Mouse (Mus musculus) stomach, postnatal 0 days (tissue): Measurements from ENCODE around the gene P2rx5. TPM values are rescaled to one million over a fixed set of nuclear protein-coding genes. Genes with fewer than 3 reads are reported as not detected.

Experiments used
- ATAC-seq: fragments of 200-750 bp; cut with Nextera tagmentation; 2 replicates; pipeline ENCODE4 v1.8.0; 2017; ENCODE audit not compliant: low FRiP score, low TSS enrichment
- DNase-seq: peaks from one replicate; pipeline ENCODE4 v3.0.0-alpha.2; 2016; ENCODE audit warnings: low spot score
- H3K27ac ChIP-seq: fragments of 300-500 bp; sonication (generic); replicated peaks from 2 replicates; pipeline ENCODE4 v1.5.1; 2014; ENCODE audit warnings: mild to moderate bottlenecking, control low read depth
- H3K27me3 ChIP-seq: fragments of 300-500 bp; sonication (generic); 2 replicates; pipeline ENCODE4 v1.6.1; 2014; ENCODE audit warnings: low read length; ENCODE audit not compliant: control insufficient read depth, insufficient read depth
- H3K36me3 ChIP-seq: fragments of 300-500 bp; sonication (generic); 2 replicates; pipeline ENCODE4 v1.6.1; 2014; ENCODE audit warnings: low read length, mixed read lengths; ENCODE audit not compliant: control insufficient read depth, insufficient read depth
- H3K4me1 ChIP-seq: fragments of 300-500 bp; sonication (generic); replicated peaks from 2 replicates; pipeline ENCODE4 v1.6.1; 2014; ENCODE audit warnings: antibody characterized with exemption; ENCODE audit not compliant: control insufficient read depth, insufficient read depth
- H3K4me2 ChIP-seq: fragments of 300-500 bp; sonication (generic); replicated peaks from 2 replicates; pipeline ENCODE4 v1.6.1; 2014; ENCODE audit warnings: low read depth, mild to moderate bottlenecking, control low read depth, moderate library complexity
- H3K4me3 ChIP-seq: fragments of 300-500 bp; sonication (generic); 2 replicates; pipeline ENCODE4 v1.5.1; 2014; ENCODE audit warnings: low read depth, low read length, control low read depth
- H3K9ac ChIP-seq: fragments of 300-500 bp; sonication (generic); 2 replicates; pipeline ENCODE4 v1.6.1; 2014; ENCODE audit warnings: mild to moderate bottlenecking, low read length, control low read depth, mixed read lengths
- H3K9me3 ChIP-seq: fragments of 300-500 bp; sonication (generic); 2 replicates; pipeline ENCODE4 v1.6.1; 2016; ENCODE audit warnings: low read length; ENCODE audit not compliant: control insufficient read depth
- CTCF ChIP-seq: IDR thresholded peaks from 2 replicates; pipeline ENCODE4 v1.5.1; 2016; ENCODE audit warnings: antibody characterized with exemption, low read depth, mild to moderate bottlenecking, moderate library complexity
- EP300 ChIP-seq: optimal IDR thresholded peaks from 2 replicates; pipeline ENCODE3; 2016; ENCODE audit warnings: antibody characterized with exemption
- WGBS: fragments of 180-500 bp; shearing (Covaris S2); extraction: QIAGEN DNeasy Blood & Tissue Kit; methylation state at CpG from one replicate; pipeline ENCODE4 v1.1.7; 2014; 5-methylcytosine and 5-hydroxymethylcytosine counted together
- polyA plus RNA-seq: library from polyadenylated mRNA; unstranded; fragments of >200 nt; fragmentation: Nextera tagmentation; extraction: Ambion mirVana; gene quantifications from 2 replicates; pipeline ENCODE4 v1.2.1, GENCODE M21; 2015

Gene P2rx5
- polyA plus RNA-seq, 1 experiment from 2014 or later = 0.44 TPM

DNA sequence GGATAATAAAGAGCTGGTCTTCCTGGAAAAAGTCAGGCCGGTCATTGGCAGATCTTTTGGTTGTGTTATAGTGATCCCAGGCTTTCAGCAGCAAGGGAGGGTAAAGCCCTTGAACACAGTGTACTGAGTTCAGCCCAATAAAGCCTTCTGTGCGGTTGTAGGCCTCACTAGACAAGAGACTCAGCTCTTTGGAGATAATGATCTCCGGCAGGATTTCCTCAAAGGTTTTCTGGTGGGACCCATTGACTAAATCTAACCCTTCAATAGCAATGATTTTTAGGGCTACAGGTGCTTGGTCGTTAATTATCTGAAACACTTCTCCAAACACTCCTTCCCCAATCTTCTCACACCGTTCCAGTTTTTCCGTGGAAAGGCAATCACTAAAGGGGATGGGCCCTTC lies 23.6 kb upstream of the P2rx5 start:
- Histone ChIP-seq H3K4me1 (no peaks in the 10 kb centered on the region), H3K9ac (peak overlapping the region; percentile 75; the same call in 1 of the 2 replicates), H3K27ac (no peak overlapping the region), H3K4me3 (peak overlapping the region; percentile 85; the same call in 1 of the 2 replicates), H3K4me2 (peak overlapping the region; percentile 89), H3K27me3 (no peaks in the 10 kb centered on the region), H3K9me3 (no peaks in the 10 kb centered on the region), H3K36me3 (no peaks in the 10 kb centered on the region)
- no peak for ATAC-seq
- 51% methylated on average over 6 of the region's 6 CpGs for WGBS
- TF ChIP-seq EP300 (no peak), CTCF (no peak)
- DNase-seq = no peak

DNA sequence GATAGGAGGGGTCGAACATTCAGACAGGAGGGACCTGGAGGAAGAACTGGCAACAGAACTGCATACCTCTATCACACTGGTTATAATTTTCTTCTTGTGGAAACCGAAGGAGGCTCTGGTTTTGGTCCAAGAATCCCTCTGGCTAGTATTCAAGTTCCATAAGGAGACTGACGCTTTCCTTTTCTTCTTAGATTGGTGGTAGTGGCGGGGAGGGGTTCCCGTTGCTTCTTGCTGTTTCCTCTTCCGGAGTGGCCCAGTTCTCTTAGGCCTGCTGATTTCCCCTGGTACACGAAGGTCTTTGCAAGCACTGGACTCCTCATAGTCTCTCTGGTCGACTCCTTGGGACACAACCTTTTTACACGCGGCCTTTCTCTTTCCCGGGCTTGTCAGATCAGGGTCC lies 23.1 kb upstream of the P2rx5 start:
- DNase-seq (no peak), ATAC-seq (no peak)
- H3K9me3 ChIP-seq = no peaks in the 10 kb centered on the region
- H3K9ac ChIP-seq = peak overlapping the region; percentile 75
- no peak overlapping the region for H3K27ac ChIP-seq
- H3K4me1 ChIP-seq = no peaks in the 10 kb centered on the region
- H3K4me3 ChIP-seq = peak overlapping the region; percentile 85
- WGBS = 15% methylated on average over 11 of the region's 11 CpGs
- TF ChIP-seq EP300 (no peak), CTCF (no peak)
- no peaks in the 10 kb centered on the region for H3K36me3 ChIP-seq
- H3K27me3 ChIP-seq = no peaks in the 10 kb centered on the region
- H3K4me2 ChIP-seq = peak overlapping the region; percentile 89

DNA sequence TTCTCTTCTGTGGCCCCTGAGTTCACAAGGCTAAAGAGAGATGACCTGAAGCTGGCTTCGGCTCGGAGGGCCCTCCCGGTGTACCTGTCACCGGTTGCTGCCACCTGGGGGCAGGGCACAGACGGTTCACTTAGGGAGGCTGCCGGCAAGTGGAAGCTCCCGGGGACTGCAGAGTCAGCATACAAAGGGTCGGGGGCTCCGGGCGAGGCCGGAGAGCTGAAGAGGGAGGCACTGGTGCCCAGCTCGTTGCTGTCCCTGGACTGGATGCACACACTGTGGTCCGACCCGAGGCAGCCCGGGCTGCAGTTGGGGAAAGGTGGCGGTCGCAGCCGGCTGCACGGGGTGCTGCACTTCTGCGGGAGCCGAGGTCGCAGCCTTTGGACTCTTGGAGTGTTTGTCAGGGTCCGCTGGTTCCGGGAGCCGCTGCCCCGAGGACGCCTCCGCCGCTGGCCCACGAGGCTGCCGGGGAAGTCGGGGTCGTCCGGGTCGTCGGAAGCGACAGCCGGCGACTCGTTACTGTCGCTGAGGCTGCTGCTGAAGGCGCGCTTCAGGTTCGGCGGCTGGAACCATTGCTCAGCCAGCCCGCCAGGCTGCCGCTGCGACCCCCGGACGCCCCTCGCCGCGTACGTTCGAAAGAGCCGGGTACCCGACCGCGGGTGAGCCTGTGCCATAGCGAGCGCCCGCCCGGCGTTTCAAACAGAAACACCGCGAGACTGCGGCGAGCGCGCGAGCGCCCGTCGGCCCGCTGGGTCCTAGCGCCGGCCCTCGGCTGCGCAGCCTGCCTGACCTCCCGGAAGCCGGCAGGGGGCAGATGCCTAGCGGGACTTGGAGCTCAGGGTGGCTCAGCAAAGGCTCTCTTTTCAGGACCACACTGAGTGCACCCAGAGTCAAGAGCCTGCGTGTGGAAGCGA lies 22.4 kb upstream of the P2rx5 start, which contains the start of gene Haspin:
Gene Haspin (minus strand): TSS at position 704 of the 911 bp plus-strand sequence.
- no peaks in the 10 kb centered on the region for H3K4me1 ChIP-seq
- peak within 1 kb of the TSS; percentile 75 for H3K9ac ChIP-seq
- peak; percentile 97 for TF ChIP-seq CTCF
- peak; percentile 98 for TF ChIP-seq EP300
- H3K27ac ChIP-seq = no peak within 1 kb of the TSS
- peak within 1 kb of the TSS; percentile 89 for H3K4me2 ChIP-seq
- H3K4me3 ChIP-seq = peak within 1 kb of the TSS; percentile 85
- DNase-seq = peak; percentile 93
- no peaks in the 10 kb centered on the region for H3K36me3 ChIP-seq
- ATAC-seq = peak; percentile 94
- H3K9me3 ChIP-seq = no peaks in the 10 kb centered on the region
- under 1% methylated on average over 84 of the region's 84 CpGs for WGBS
- no peaks in the 10 kb centered on the region for H3K27me3 ChIP-seq

- WGBS = 69% methylated on average over 1 of the region's 1 CpGs
- H3K36me3 ChIP-seq = no peaks in the 10 kb centered on the region
- no peak for ATAC-seq
- no peak for DNase-seq
- H3K9me3 ChIP-seq = no peaks in the 10 kb centered on the region
- no peak overlapping the region for H3K4me3 ChIP-seq
- H3K4me1 ChIP-seq = no peaks in the 10 kb centered on the region
- no peaks in the 10 kb centered on the region for H3K27me3 ChIP-seq
- H3K4me2 ChIP-seq = no peak overlapping the region
- TF ChIP-seq CTCF = no peak
- no peak for TF ChIP-seq EP300
- H3K27ac ChIP-seq = no peak overlapping the region
- H3K9ac ChIP-seq = no peak overlapping the region
These were observed 15.9 kb upstream of the P2rx5 start for GRCm38 (mm10) chr11:73144261-73144681.

GRCm38 (mm10) chr11:73146026-73146974 lies 13.9 kb upstream of the P2rx5 start:
- WGBS = 53% methylated on average over 10 of the region's 11 CpGs
- no peak for DNase-seq
- no peak for TF ChIP-seq EP300
- no peak for TF ChIP-seq CTCF

More at GRCm38 (mm10) chr11:73146026-73146974, 13.9 kb upstream of the P2rx5 start:
- Histone ChIP-seq H3K9me3 (no peaks in the 10 kb centered on the region), H3K4me2 (no peak overlapping the region), H3K9ac (no peak overlapping the region), H3K36me3 (no peaks in the 10 kb centered on the region), H3K4me1 (no peaks in the 10 kb centered on the region), H3K27me3 (no peaks in the 10 kb centered on the region), H3K27ac (no peak overlapping the region), H3K4me3 (no peak overlapping the region)
- ATAC-seq = 0 out of 2 replicates have a peak, but pooled peaks have one; percentile 12
